Mouse (Mus musculus): ENCODE data around the gene Rplp2. TPM values are rescaled to one million over a fixed set of nuclear protein-coding genes. Genes with fewer than 3 reads are reported as not detected.

Rplp2 gene
- polyA plus RNA-seq, 1 experiment from 2014 or later: 787 TPM

DNA sequence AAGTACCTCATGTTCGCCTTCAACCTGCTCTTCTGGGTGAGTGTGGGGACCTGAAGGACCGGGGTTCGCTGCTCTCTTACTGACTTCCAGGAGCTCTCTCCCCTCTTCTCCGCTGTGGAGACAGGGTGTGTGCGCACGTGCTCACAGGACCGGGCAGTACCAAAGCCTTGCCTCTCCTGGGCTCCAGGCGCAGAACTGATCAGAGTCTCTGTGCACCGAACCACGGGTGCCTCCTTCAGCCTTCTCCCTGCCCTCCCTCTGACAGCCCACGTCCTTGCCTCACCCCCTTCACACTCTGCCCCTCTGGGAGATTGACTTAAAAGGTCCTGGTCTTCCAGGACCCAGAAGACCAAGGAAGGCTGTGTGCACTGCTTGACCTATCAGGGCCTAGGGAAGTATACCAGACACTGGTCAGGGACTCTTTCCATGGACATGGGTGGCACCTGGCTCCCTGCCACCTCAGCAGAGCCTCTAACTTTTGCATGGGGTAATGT lies 35.4 kb downstream of the Rplp2 start:
- Histone ChIP-seq H3K27ac (peak overlapping the region; percentile 56; the same call in 1 of the 2 replicates), H3K9me3 (no peaks in the 10 kb centered on the region), H3K36me3 (no peaks in the 10 kb centered on the region), H3K27me3 (peaks cover 23% of the 10 kb centered on the region), H3K4me3 (replicated peaks) (peak overlapping the region; percentile 62), H3K9ac (replicated peaks) (peak overlapping the region; percentile 75), H3K4me1 (replicated peaks) (peaks cover 27% of the 10 kb centered on the region), H3K4me2 (replicated peaks) (peak overlapping the region; percentile 92)
- 2% methylated on average over 11 of the region's 11 CpGs for WGBS
- no peak for ATAC-seq

DNA sequence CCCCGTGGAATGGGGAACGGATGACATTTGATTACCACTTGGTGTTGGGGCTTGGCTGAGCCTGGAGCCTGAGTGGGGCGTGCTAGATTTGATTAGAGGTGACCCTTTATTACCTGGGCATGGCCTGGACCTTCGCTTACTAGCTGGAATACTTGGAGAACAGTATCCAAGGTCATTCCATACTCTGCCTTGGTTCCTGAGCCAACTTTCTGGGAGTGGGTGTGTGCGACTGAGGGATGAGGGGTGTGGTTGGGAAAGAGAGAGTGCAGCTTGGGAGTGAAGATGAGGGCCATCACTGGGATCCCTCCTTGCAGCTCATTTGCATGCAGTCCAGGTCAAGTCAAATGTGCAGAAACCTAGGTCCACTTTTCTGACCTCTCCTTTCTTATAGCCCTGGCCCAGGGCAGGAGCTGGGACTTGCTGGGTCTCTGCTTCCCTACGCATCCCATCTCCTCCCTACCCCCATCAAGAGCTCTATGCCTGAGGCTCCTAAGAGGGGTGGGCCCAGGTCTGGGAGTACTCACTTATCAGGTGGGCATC lies 36.0 kb downstream of the Rplp2 start:
- no peak overlapping the region for H3K9ac ChIP-seq (replicated peaks)
- H3K36me3 ChIP-seq: no peaks in the 10 kb centered on the region
- peaks cover 27% of the 10 kb centered on the region for H3K4me1 ChIP-seq (replicated peaks)
- H3K9me3 ChIP-seq: no peaks in the 10 kb centered on the region
- no peak overlapping the region for H3K27ac ChIP-seq
- peak overlapping the region; percentile 92 for H3K4me2 ChIP-seq (replicated peaks)
- 70% methylated on average over 6 of the region's 6 CpGs for WGBS
- H3K27me3 ChIP-seq: peaks cover 17% of the 10 kb centered on the region
- no peak for ATAC-seq
- 0 out of 2 replicates have a peak overlapping the region, but pooled peaks have one; percentile 62 for H3K4me3 ChIP-seq (replicated peaks)

DNA sequence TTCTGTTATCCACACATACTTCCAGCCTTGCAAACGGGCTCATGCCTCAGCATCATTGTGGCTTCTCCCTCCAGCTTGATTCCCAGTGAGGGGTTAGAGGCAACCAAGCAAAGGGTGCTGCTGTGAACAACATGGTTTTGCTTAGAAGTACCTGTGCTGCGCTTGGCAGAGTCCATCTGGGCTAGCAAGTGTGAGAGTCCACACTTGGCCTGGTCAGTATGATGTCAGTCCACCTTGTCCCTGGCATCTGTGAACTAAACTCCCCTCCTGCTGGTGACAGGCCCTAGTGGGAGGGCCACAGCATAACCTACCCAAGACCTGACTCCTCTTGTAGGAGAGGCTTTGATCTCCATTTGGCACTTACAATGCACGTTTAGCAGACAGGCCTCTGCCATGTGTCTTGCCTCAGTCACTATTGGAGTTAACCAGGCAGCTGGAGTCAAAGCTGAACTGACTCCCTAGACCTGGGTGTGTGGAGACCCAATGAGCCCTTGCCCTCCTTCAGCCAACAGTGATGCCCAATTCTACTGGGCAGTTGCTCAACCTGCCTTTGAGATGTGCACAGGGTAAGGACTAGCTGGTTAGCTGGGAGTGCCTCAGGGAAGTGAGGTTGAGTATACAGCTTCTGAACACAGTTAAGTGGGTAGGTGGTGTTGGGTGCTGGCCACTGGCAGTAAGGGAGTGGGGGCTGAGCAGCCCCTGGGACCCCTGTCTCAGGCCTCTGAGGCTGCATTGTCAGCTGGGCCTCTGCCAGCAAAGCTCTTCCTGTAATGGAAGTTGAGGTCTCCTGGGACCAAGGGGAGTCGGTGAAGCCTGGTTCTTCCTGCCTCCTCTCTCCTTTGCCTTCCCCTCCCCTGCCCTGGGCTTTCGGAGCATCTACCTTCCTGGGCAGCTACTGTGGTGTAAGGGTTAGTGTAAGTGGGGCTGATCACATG lies 37.3 kb downstream of the Rplp2 start:
- Histone ChIP-seq H3K4me1 (replicated peaks) (peaks cover 27% of the 10 kb centered on the region), H3K27ac (no peak overlapping the region)

DNA sequence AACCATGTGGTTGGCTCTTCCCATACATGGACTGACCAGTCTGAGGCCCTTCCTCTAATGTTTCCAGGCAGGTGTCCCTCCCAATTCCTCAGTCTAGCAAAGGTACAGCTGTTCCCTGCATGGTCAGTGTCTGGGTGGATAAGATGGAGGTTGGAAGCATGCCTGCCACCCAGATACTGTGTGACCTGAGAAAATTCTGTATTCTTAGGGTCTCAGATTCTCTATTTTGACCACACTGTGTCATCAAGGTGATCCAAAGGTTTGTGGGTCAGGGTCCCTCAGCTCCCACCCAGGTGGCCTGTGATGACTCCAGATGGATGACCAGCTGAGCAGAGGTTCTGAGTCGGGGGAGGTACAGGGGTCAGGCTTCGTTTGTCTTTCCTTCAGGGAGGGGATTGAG lies 38.0 kb downstream of the Rplp2 start:
- Histone ChIP-seq H3K4me1 (replicated peaks) (peaks cover 27% of the 10 kb centered on the region), H3K4me3 (replicated peaks) (no peak overlapping the region), H3K9ac (replicated peaks) (no peak overlapping the region), H3K27ac (no peak overlapping the region), H3K9me3 (no peaks in the 10 kb centered on the region), H3K27me3 (peaks cover 14% of the 10 kb centered on the region), H3K36me3 (no peaks in the 10 kb centered on the region), H3K4me2 (replicated peaks) (no peak overlapping the region)
- WGBS: 82% methylated on average over 2 of the region's 2 CpGs
- ATAC-seq: no peak

More for the DNA sequence above, 37.3 kb downstream of the Rplp2 start:
- no peak for ATAC-seq
- Histone ChIP-seq H3K4me2 (replicated peaks) (no peak overlapping the region), H3K36me3 (no peaks in the 10 kb centered on the region), H3K4me3 (replicated peaks) (no peak overlapping the region), H3K9me3 (no peaks in the 10 kb centered on the region), H3K27me3 (peaks cover 17% of the 10 kb centered on the region), H3K9ac (replicated peaks) (no peak overlapping the region)
- WGBS: 83% methylated on average over 5 of the region's 5 CpGs

DNA sequence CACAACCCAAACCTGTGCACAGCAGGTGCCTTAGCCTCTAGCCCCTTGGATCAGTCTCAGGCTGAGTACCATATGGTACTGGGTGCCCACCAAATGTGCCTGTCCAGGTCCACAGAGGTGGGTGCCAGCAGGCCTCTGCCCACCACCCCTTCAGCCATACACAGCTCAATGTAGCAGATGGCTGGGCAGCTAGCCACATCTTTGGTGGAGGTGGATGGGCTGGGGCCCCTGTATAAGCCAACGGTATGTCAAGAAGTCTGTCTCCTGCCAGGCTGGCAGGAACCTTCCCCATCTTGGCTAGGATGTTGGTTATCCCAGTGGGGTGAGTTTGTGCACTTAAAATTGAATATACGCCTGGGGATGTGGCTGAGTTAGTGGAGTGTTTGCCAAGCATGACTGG lies 38.4 kb downstream of the Rplp2 start:
- Histone ChIP-seq H3K36me3 (peaks cover under 1% of the 10 kb centered on the region; the same call in 1 of the 2 replicates), H3K27me3 (peaks cover 13% of the 10 kb centered on the region), H3K9ac (replicated peaks) (no peak overlapping the region), H3K4me3 (replicated peaks) (no peak overlapping the region), H3K9me3 (no peaks in the 10 kb centered on the region), H3K4me1 (replicated peaks) (peaks cover 27% of the 10 kb centered on the region), H3K4me2 (replicated peaks) (no peak overlapping the region), H3K27ac (no peak overlapping the region)
- ATAC-seq: no peak
- WGBS: 91% methylated on average over 2 of the region's 2 CpGs

DNA sequence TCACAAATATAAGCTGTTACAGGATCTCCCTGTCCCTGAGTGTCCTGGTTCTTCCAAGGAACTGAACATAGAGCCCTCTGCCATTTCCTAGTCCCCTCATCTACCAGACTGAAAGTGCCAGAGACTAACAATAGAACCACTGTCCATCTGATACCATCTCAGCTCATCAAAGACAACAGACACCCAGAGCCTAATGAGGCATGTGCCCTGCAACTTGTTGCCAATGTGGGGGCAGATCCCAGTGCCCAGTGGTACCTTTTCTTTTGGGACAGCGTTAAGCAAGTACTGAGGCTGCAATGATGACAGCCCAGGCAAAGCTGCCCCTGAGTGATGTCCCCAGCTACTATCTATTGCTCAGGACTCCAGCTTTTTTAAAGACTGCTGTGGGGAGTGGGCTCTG lies 39.1 kb downstream of the Rplp2 start:
- Histone ChIP-seq H3K4me2 (replicated peaks) (no peak overlapping the region), H3K4me3 (replicated peaks) (no peak overlapping the region), H3K4me1 (replicated peaks) (peaks cover 23% of the 10 kb centered on the region), H3K9ac (replicated peaks) (no peak overlapping the region), H3K27ac (no peak overlapping the region), H3K36me3 (peaks cover 3% of the 10 kb centered on the region), H3K27me3 (peaks cover 13% of the 10 kb centered on the region), H3K9me3 (no peaks in the 10 kb centered on the region)
- WGBS: 89% methylated on average over 1 of the region's 1 CpGs
- no peak for ATAC-seq

DNA sequence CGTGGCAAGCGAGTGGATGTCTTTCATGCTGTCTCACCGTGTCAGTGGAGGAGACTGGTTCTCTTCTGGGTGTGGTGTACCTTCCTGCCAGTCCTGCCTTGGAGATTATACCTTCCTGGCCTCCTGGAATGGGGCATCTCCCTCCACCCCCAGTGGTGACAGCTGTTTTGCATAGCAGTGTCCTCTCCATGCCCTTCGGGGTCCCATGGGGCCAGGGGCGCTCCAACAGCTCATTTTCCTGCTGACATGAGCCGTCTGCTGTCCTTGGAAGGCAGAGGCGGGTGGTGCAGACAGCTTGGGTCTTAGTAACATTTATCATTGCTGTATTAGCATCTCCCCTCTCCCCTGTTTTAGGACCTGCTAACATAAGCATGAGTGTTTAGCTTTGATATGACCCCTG lies 40.0 kb downstream of the Rplp2 start:
- Histone ChIP-seq H3K36me3 (peaks cover 11% of the 10 kb centered on the region), H3K27ac (no peak overlapping the region), H3K4me1 (replicated peaks) (peaks cover 14% of the 10 kb centered on the region), H3K4me2 (replicated peaks) (no peak overlapping the region), H3K27me3 (peaks cover 13% of the 10 kb centered on the region), H3K9me3 (no peaks in the 10 kb centered on the region), H3K4me3 (replicated peaks) (no peak overlapping the region), H3K9ac (replicated peaks) (no peak overlapping the region)
- ATAC-seq: no peak
- 79% methylated on average over 7 of the region's 7 CpGs for WGBS

DNA sequence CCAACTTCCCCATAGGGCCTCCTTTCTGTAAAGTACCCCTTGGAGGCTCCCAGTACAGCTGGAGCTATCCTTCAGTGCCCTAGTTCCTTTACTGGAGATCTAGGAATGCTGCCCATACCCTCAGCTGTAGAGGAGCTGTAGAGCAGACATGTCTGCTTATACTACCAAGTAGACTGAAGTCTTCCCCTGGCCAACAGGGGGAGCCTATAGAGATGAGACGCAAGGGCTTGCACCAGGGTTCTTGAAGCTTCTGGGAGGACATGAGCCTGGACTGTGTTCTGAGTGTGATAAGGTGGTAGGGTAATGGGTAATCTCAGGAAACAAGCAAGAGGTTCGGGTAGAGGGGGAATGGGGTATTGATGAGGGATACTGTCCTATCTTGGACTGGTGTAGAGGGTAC lies 44.0 kb downstream of the Rplp2 start:
- ATAC-seq: no peak
- H3K27ac ChIP-seq: no peak overlapping the region
- no peak overlapping the region for H3K9ac ChIP-seq (replicated peaks)
- H3K9me3 ChIP-seq: no peaks in the 10 kb centered on the region
- 79% methylated on average over 2 of the region's 2 CpGs for WGBS
- H3K4me3 ChIP-seq (replicated peaks): no peak overlapping the region
- no peaks in the 10 kb centered on the region for H3K27me3 ChIP-seq
- H3K36me3 ChIP-seq: peaks cover 42% of the 10 kb centered on the region
- no peak overlapping the region for H3K4me2 ChIP-seq (replicated peaks)
- H3K4me1 ChIP-seq (replicated peaks): no peaks in the 10 kb centered on the region

DNA sequence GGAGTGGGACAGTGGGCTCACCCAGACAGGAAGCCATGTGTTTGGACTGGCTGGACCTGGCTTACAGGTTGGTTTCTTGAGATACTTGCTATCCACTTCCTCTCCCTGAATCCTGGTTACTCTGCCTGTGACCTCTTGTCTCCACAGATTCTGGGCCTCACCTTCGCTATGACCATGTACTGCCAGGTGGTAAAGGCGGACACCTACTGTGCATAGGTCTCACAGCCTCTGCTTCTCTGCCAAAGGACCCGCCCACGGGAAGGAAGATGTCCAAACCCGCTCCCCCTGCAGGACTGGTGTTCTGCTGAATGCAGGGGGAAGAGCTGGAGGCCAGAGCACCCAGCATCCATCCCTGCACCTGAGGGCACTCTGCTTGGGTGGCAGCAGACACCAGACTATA lies 45.6 kb downstream of the Rplp2 start:
- Histone ChIP-seq H3K4me2 (replicated peaks) (no peak overlapping the region), H3K4me1 (replicated peaks) (no peaks in the 10 kb centered on the region), H3K9me3 (no peaks in the 10 kb centered on the region), H3K4me3 (replicated peaks) (no peak overlapping the region), H3K27me3 (no peaks in the 10 kb centered on the region), H3K9ac (replicated peaks) (no peak overlapping the region), H3K27ac (no peak overlapping the region), H3K36me3 (peaks cover 49% of the 10 kb centered on the region)
- WGBS: 87% methylated on average over 5 of the region's 5 CpGs
- ATAC-seq: no peak

DNA sequence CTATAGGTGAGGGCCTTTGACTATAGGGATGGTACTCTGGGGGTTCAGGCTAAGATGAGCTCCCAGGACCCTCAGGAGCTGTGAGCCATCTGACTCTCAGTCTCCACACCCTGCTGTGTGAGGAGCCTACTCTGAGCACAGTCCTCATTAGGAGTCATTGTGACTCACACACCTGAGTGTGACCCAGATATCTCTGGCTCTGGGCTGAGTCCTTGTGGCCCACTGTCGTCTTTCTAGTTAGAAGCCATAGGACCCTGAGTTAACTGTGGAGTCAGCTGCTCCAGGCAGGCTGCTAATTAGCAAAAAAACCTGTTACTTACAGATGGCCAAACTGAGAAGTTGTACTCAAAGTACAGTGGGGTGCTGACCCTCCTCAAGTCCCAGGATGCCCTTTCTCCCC lies 46.6 kb downstream of the Rplp2 start:
- H3K9ac ChIP-seq (replicated peaks): no peak overlapping the region
- no peak overlapping the region for H3K27ac ChIP-seq
- no peak overlapping the region for H3K4me2 ChIP-seq (replicated peaks)
- no peak for ATAC-seq
- WGBS: 100% methylated on average over 1 of the region's 1 CpGs
- no peaks in the 10 kb centered on the region for H3K27me3 ChIP-seq
- H3K4me1 ChIP-seq (replicated peaks): no peaks in the 10 kb centered on the region
- H3K9me3 ChIP-seq: no peaks in the 10 kb centered on the region
- H3K36me3 ChIP-seq: peaks cover 53% of the 10 kb centered on the region
- H3K4me3 ChIP-seq (replicated peaks): no peak overlapping the region

DNA sequence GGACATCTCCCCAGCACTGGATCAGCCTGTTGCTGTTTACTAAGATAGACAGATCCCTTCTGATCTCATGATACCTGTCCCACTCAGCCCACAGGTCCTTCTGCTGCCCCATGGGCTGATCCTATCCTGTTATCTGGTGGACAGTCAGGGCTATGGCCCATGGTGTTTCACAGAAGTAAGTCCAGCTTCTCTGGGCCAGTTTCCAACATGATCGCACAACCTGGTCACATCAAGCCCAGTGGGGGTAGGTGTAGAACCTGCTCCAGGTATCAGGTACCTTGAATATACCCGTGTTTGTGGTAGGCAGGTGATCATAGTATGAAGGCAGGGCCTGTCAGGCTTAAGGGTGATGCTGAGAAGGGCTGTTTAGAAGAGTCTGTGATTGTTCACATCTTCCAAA lies 48.2 kb downstream of the Rplp2 start:
- H3K4me2 ChIP-seq (replicated peaks): no peak overlapping the region
- H3K9ac ChIP-seq (replicated peaks): no peak overlapping the region
- 89% methylated on average over 2 of the region's 2 CpGs for WGBS
- no peaks in the 10 kb centered on the region for H3K27me3 ChIP-seq
- no peak overlapping the region for H3K27ac ChIP-seq
- H3K9me3 ChIP-seq: no peaks in the 10 kb centered on the region
- no peak for ATAC-seq
- no peaks in the 10 kb centered on the region for H3K4me1 ChIP-seq (replicated peaks)
- no peak overlapping the region for H3K4me3 ChIP-seq (replicated peaks)
- H3K36me3 ChIP-seq: peaks cover 68% of the 10 kb centered on the region

DNA sequence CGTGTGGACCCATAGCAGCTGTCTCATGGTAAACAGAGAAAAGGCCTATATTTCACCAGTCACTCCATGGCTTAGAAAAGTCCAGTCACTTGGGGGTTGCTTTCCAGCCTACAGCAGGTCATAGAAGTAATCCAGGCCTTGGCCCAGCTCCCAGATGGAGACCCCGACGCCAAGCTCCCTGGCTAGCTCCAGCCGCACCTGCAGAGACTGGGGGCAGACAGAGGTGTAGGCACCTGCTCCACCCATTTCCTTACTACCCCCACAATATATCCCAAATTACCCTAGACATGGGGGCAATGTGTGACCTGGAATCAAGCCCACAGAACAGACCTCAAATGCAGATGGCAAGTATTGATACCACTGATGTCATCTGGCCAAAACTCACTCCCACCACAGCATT lies 48.8 kb downstream of the Rplp2 start:
- H3K36me3 ChIP-seq: peaks cover 65% of the 10 kb centered on the region
- H3K9ac ChIP-seq (replicated peaks): no peak overlapping the region
- no peaks in the 10 kb centered on the region for H3K4me1 ChIP-seq (replicated peaks)
- H3K4me2 ChIP-seq (replicated peaks): no peak overlapping the region
- no peak overlapping the region for H3K27ac ChIP-seq
- H3K27me3 ChIP-seq: no peaks in the 10 kb centered on the region
- ATAC-seq: no peak
- H3K9me3 ChIP-seq: no peaks in the 10 kb centered on the region
- 93% methylated on average over 4 of the region's 4 CpGs for WGBS
- no peak overlapping the region for H3K4me3 ChIP-seq (replicated peaks)

Data from midbrain, embryonic 13.5 days (tissue).